Mouse (Mus musculus) lung, postnatal 0 days (tissue): ENCODE data around the gene Stpg3. TPM values are rescaled to one million over a fixed set of nuclear protein-coding genes. Genes with fewer than 3 reads are reported as not detected.

Experiments used
- ATAC-seq: fragments of 200-750 bp; cut with Nextera tagmentation; 2 replicates; pipeline ENCODE4 v1.8.0; 2017; ENCODE audit warnings: moderate library complexity
- DNase-seq: peaks from one replicate; pipeline ENCODE4 v3.0.0-alpha.2; 2016; ENCODE audit warnings: low spot score
- H3K27ac ChIP-seq: fragments of 300-500 bp; sonication (generic); 2 replicates; pipeline ENCODE4 v1.5.1; 2014; ENCODE audit warnings: antibody characterized with exemption, mild to moderate bottlenecking, low read length, mixed read lengths
- H3K27me3 ChIP-seq: fragments of 300-500 bp; sonication (generic); replicated peaks from 2 replicates; pipeline ENCODE4 v1.6.1; 2014; ENCODE audit warnings: low read length, mixed read lengths; ENCODE audit not compliant: insufficient read depth
- H3K36me3 ChIP-seq: fragments of 300-500 bp; sonication (generic); 2 replicates; pipeline ENCODE4 v1.6.1; 2014; ENCODE audit warnings: low read length, mixed read lengths; ENCODE audit not compliant: insufficient read depth
- H3K4me1 ChIP-seq: fragments of 300-500 bp; sonication (generic); 2 replicates; pipeline ENCODE4 v1.6.1; 2014; ENCODE audit warnings: antibody characterized with exemption, low read depth, low read length, mixed read lengths; ENCODE audit not compliant: insufficient read depth
- H3K4me2 ChIP-seq: fragments of 300-500 bp; sonication (generic); replicated peaks from 2 replicates; pipeline ENCODE4 v1.6.1; 2014; ENCODE audit warnings: low read depth, mild to moderate bottlenecking, low read length, moderate library complexity, mixed read lengths
- H3K4me3 ChIP-seq: fragments of 300-500 bp; sonication (generic); 2 replicates; pipeline ENCODE4 v1.5.1; 2014; ENCODE audit warnings: low read depth, low read length
- H3K9ac ChIP-seq: fragments of 300-500 bp; sonication (generic); replicated peaks from 2 replicates; pipeline ENCODE4 v1.6.1; 2014; ENCODE audit warnings: low read depth, mild to moderate bottlenecking
- H3K9me3 ChIP-seq: fragments of 300-500 bp; sonication (generic); 2 replicates; pipeline ENCODE4 v1.6.1; 2016; ENCODE audit warnings: low read length, mixed read lengths
- CTCF ChIP-seq: IDR thresholded peaks from 2 replicates; pipeline ENCODE4 v1.5.1; 2016; ENCODE audit warnings: antibody characterized with exemption, mild to moderate bottlenecking
- EP300 ChIP-seq: IDR thresholded peaks from 2 replicates; pipeline ENCODE4 v1.6.1; 2016; ENCODE audit warnings: antibody characterized with exemption, mild to moderate bottlenecking, control low read depth
- WGBS: fragments of 180-500 bp; shearing (Covaris S2); extraction: QIAGEN DNeasy Blood & Tissue Kit; methylation state at CpG from one replicate; pipeline ENCODE4 v1.1.7; 2014; 5-methylcytosine and 5-hydroxymethylcytosine counted together
- polyA plus RNA-seq: library from polyadenylated mRNA; unstranded; fragments of >200 nt; fragmentation: Nextera tagmentation; extraction: Ambion mirVana; gene quantifications from 2 replicates; pipeline ENCODE4 v1.2.1, GENCODE M21; 2015

The Stpg3 gene
- polyA plus RNA-seq, 1 experiment from 2014 or later: 0.12 TPM

GRCm38 (mm10) chr2:25195211-25196156 lies 19.0 kb downstream of the Stpg3 start:
- peak overlapping the region; percentile 91 for H3K27ac ChIP-seq
- H3K4me1 ChIP-seq: peaks cover 18% of the 10 kb centered on the region
- H3K36me3 ChIP-seq: peaks cover 16% of the 10 kb centered on the region; the same call in 1 of the 2 replicates
- H3K4me3 ChIP-seq: peak overlapping the region; percentile 36
- DNase-seq (peak; percentile 74), ATAC-seq (peak; percentile 16; the same call in 1 of the 2 replicates)
- no peaks in the 10 kb centered on the region for H3K9me3 ChIP-seq
- 17% methylated on average over 55 of the region's 55 CpGs for WGBS
- peak overlapping the region; percentile 62 for H3K4me2 ChIP-seq
- peak overlapping the region; percentile 29 for H3K9ac ChIP-seq
- no peaks in the 10 kb centered on the region for H3K27me3 ChIP-seq
- no peak for TF ChIP-seq EP300
- no peak for TF ChIP-seq CTCF

- no peaks in the 10 kb centered on the region for H3K27me3 ChIP-seq
- no peak overlapping the region for H3K9ac ChIP-seq
- no peak overlapping the region for H3K4me3 ChIP-seq
- peak; percentile 37 for DNase-seq
- H3K4me1 ChIP-seq: peaks cover 18% of the 10 kb centered on the region
- peak overlapping the region; percentile 62; the same call in 1 of the 2 replicates for H3K4me2 ChIP-seq
- peaks cover 8% of the 10 kb centered on the region; the same call in 1 of the 2 replicates for H3K36me3 ChIP-seq
- WGBS: 74% methylated on average over 17 of the region's 17 CpGs
- TF ChIP-seq EP300: no peak
- no peak for TF ChIP-seq CTCF
- no peaks in the 10 kb centered on the region for H3K9me3 ChIP-seq
- no peak for ATAC-seq
- peak overlapping the region; percentile 15; the same call in 1 of the 2 replicates for H3K27ac ChIP-seq
Observed at GRCm38 (mm10) chr2:25194486-25195171, 19.8 kb downstream of the Stpg3 start.

- no peaks in the 10 kb centered on the region for H3K9me3 ChIP-seq
- H3K27ac ChIP-seq: peak overlapping the region; percentile 54
- no peak overlapping the region for H3K4me3 ChIP-seq
- H3K4me1 ChIP-seq: peaks cover 18% of the 10 kb centered on the region
- TF ChIP-seq CTCF (no peak), EP300 (no peak)
- 69% methylated on average over 5 of the region's 5 CpGs for WGBS
- DNase-seq (no peak), ATAC-seq (no peak)
- H3K27me3 ChIP-seq: no peaks in the 10 kb centered on the region
- H3K4me2 ChIP-seq: 0 out of 2 replicates have a peak overlapping the region, but pooled peaks have one; percentile 62
- H3K9ac ChIP-seq: no peak overlapping the region
- peaks cover 4% of the 10 kb centered on the region; the same call in 1 of the 2 replicates for H3K36me3 ChIP-seq
Observed at GRCm38 (mm10) chr2:25194006-25194405, 20.4 kb downstream of the Stpg3 start.

GRCm38 (mm10) chr2:25193330-25193770 lies 21.1 kb downstream of the Stpg3 start:
- DNase-seq (peak; percentile 96), ATAC-seq (peak; percentile 79)
- Histone ChIP-seq H3K36me3 (no peaks in the 10 kb centered on the region), H3K27me3 (no peaks in the 10 kb centered on the region), H3K27ac (peak overlapping the region; percentile 54; the same call in 1 of the 2 replicates), H3K9ac (no peak overlapping the region), H3K4me3 (no peak overlapping the region), H3K4me2 (0 out of 2 replicates have a peak overlapping the region, but pooled peaks have one; percentile 15), H3K4me1 (peaks cover 18% of the 10 kb centered on the region), H3K9me3 (no peaks in the 10 kb centered on the region)
- peak; percentile 99 for TF ChIP-seq CTCF
- TF ChIP-seq EP300: peak; percentile 22; the same call in 1 of the 2 replicates
- 0% methylated on average over 6 of the region's 6 CpGs for WGBS

- WGBS: 85% methylated on average over 6 of the region's 6 CpGs
- Histone ChIP-seq H3K36me3 (no peaks in the 10 kb centered on the region), H3K9ac (no peak overlapping the region), H3K27ac (no peak overlapping the region), H3K27me3 (0 out of 2 replicates have a peak, but pooled peaks cover 4% of the 10 kb centered on the region), H3K4me3 (no peak overlapping the region), H3K4me1 (no peaks in the 10 kb centered on the region), H3K4me2 (no peak overlapping the region), H3K9me3 (no peaks in the 10 kb centered on the region)
- DNase-seq (no peak), ATAC-seq (no peak)
- TF ChIP-seq CTCF: no peak
Observed at GRCm38 (mm10) chr2:25187841-25188240, 26.6 kb downstream of the Stpg3 start.

GRCm38 (mm10) chr2:25186575-25186930 lies 27.9 kb downstream of the Stpg3 start:
- DNase-seq: no peak
- WGBS: 40% methylated on average over 5 of the region's 5 CpGs
- H3K9ac ChIP-seq: no peak overlapping the region
- no peak overlapping the region for H3K27ac ChIP-seq
- peak overlapping the region; percentile 90 for H3K4me2 ChIP-seq
- 0 out of 2 replicates have a peak, but pooled peaks cover 4% of the 10 kb centered on the region for H3K27me3 ChIP-seq
- no peak for ATAC-seq
- TF ChIP-seq CTCF (no peak), EP300 (no peak)
- no peaks in the 10 kb centered on the region for H3K36me3 ChIP-seq
- no peaks in the 10 kb centered on the region for H3K4me1 ChIP-seq
- no peaks in the 10 kb centered on the region for H3K9me3 ChIP-seq
- peak overlapping the region; percentile 31; the same call in 1 of the 2 replicates for H3K4me3 ChIP-seq
